Mouse (Mus musculus): ENCODE data around the gene 4930452B06Rik. TPM values are rescaled to one million over a fixed set of nuclear protein-coding genes. Genes with fewer than 3 reads are reported as not detected.

The 4930452B06Rik gene
- polyA plus RNA-seq, 1 experiment from 2014 or later, result 4.2 TPM

DNA sequence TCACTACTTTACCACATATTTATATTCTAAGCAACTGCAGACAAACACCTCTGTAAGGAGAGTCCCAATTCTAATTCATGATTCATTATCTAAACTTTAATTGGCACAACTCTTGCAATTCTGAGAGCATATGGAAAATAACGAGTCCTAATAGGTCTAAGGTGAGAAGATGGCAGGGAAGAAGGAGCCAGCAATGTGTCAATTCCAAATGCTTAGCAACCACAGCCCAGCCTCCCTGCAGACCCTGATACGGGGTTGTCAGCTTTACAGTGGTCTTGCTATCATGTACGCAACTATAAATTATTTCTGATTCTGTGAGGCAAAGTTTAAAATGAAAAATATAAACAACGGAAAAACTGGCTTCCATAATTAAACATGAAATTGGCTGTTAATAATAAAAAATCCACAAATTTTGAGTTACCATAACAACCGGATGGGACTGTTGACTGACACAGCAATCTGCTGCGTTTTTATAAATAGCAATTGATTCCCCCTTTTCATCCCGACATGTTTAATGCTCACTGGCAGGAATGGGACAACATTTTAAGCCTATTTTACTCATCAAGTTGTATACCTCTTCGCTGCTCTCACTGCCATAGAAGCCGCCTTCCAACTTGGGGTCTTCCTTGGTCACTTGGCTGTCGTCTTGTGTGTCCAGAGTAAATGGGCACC, 155.6 kb downstream of the 4930452B06Rik start:
- ATAC-seq (ENCODE audit: low read depth), result no peak
- no peak overlapping the region for H3K27ac ChIP-seq (ENCODE audit: low read length)
- H3K36me3 ChIP-seq (ENCODE audit: control insufficient read depth, insufficient read depth), result no peaks in the 10 kb centered on the region
- H3K4me3 ChIP-seq (ENCODE audit: low read depth, low read length), result no peak overlapping the region
- no peak overlapping the region for H3K9ac ChIP-seq (ENCODE audit: low read depth, low read length)
- 73% methylated on average over 10 of the region's 10 CpGs for WGBS (ENCODE audit: insufficient replicate concordance)
- no peak overlapping the region for H3K4me2 ChIP-seq (ENCODE audit: low read depth, low read length)
- H3K9me3 ChIP-seq (replicated peaks; ENCODE audit: control insufficient read depth, low read length), result no peaks in the 10 kb centered on the region
- H3K4me1 ChIP-seq (ENCODE audit: control insufficient read depth, low read depth, low read length), result no peaks in the 10 kb centered on the region
- no peaks in the 10 kb centered on the region for H3K27me3 ChIP-seq (ENCODE audit: control insufficient read depth, insufficient read depth, low read depth, low read length)

DNA sequence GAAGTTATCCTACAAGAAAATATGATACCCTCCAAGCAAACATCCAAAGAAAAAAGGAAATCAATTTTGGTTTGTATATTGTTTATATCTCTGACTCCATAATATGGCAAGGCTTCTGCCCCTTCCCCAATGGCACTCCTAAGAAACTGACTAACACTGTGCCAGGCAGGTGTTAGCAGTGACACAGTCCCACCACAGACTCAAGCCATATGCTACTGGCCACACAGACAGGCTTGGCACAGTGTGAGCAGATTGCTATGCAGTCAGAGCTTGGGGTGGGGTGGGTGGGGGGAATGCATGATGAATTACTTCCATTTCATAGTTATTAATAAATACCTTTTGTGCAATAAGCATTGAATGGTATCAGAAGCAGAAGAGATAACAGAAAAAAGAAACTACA, 157.4 kb downstream of the 4930452B06Rik start:
- H3K36me3 ChIP-seq (ENCODE audit: control insufficient read depth, insufficient read depth), result no peaks in the 10 kb centered on the region
- H3K9ac ChIP-seq (ENCODE audit: low read depth, low read length), result no peak overlapping the region
- no peak for ATAC-seq (ENCODE audit: low read depth)
- no peak overlapping the region for H3K27ac ChIP-seq (ENCODE audit: low read length)
- no peak overlapping the region for H3K4me2 ChIP-seq (ENCODE audit: low read depth, low read length)
- no peaks in the 10 kb centered on the region for H3K27me3 ChIP-seq (ENCODE audit: control insufficient read depth, insufficient read depth, low read depth, low read length)
- no peaks in the 10 kb centered on the region for H3K4me1 ChIP-seq (ENCODE audit: control insufficient read depth, low read depth, low read length)
- no peak overlapping the region for H3K4me3 ChIP-seq (ENCODE audit: low read depth, low read length)
- H3K9me3 ChIP-seq (replicated peaks; ENCODE audit: control insufficient read depth, low read length), result no peaks in the 10 kb centered on the region

DNA sequence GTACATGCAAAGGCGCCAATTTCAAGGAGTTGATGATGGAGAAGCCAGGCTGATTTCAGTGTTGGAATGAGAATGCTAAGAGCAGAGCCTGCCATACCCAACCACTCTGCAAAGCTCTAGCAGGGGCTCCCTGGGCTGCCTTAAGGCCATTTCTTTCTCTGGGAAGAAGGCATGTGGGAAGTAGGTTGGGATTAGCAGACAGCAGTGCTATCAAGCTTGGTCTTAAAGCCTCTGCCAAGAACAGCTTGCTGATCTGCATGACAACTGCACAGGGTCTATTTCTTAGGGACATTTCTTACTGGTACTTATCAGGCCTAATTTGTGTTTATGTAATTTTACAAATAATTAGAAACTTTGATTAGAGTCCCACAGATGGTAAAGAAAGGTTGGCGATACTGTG, 161.8 kb downstream of the 4930452B06Rik start:
- 65% methylated on average over 2 of the region's 2 CpGs for WGBS (ENCODE audit: insufficient replicate concordance)
- Histone ChIP-seq H3K27me3 (ENCODE audit: control insufficient read depth, insufficient read depth, low read depth, low read length) (no peaks in the 10 kb centered on the region), H3K36me3 (ENCODE audit: control insufficient read depth, insufficient read depth) (no peaks in the 10 kb centered on the region), H3K27ac (ENCODE audit: low read length) (no peak overlapping the region), H3K4me1 (ENCODE audit: control insufficient read depth, low read depth, low read length) (no peaks in the 10 kb centered on the region), H3K4me3 (ENCODE audit: low read depth, low read length) (no peak overlapping the region), H3K4me2 (ENCODE audit: low read depth, low read length) (no peak overlapping the region), H3K9me3 (replicated peaks; ENCODE audit: control insufficient read depth, low read length) (no peaks in the 10 kb centered on the region), H3K9ac (ENCODE audit: low read depth, low read length) (no peak overlapping the region)
- no peak for ATAC-seq (ENCODE audit: low read depth)

DNA sequence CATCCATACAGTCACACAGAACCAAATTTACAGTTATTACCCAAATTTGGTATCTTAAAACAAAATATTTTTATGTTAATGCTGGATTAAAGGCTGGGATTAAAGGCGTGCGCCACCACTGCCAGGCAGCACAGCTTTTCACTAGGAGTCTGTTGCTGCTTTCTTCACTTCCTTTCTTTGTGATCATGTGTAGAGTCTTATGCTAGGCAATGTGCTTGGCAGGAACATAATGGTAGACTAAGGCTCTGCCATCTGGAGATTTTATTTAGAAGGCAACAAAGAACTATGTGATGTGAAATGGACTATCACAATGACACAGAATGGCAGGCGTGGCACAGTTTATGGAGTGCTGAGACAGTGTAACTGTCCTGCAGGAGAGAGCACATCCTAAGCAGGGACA, 162.7 kb downstream of the 4930452B06Rik start:
- WGBS (ENCODE audit: insufficient replicate concordance), result 74% methylated on average over 3 of the region's 3 CpGs
- Histone ChIP-seq H3K27ac (ENCODE audit: low read length) (no peak overlapping the region), H3K36me3 (ENCODE audit: control insufficient read depth, insufficient read depth) (no peaks in the 10 kb centered on the region), H3K4me3 (ENCODE audit: low read depth, low read length) (no peak overlapping the region), H3K27me3 (ENCODE audit: control insufficient read depth, insufficient read depth, low read depth, low read length) (no peaks in the 10 kb centered on the region), H3K4me1 (ENCODE audit: control insufficient read depth, low read depth, low read length) (no peaks in the 10 kb centered on the region), H3K4me2 (ENCODE audit: low read depth, low read length) (no peak overlapping the region), H3K9me3 (replicated peaks; ENCODE audit: control insufficient read depth, low read length) (no peaks in the 10 kb centered on the region), H3K9ac (ENCODE audit: low read depth, low read length) (no peak overlapping the region)
- no peak for ATAC-seq (ENCODE audit: low read depth)

DNA sequence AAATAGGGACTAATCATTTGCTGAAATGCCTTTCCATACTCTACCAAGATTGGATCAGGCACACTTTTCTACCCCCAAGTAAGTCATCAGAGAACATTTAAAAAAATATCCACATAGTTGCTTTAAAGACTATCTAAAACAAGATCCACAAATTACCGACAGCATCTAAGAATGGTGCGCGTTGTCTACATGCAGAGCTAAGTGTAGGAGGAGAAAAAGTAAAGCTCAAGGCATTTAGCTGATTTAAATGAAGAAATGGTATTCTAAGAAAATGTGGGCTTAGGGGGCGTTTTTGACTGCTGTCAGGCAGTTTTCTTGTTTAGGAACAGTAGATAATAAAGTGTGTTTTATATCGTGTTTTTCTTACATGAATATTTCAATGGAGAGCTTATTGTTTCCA, 163.5 kb downstream of the 4930452B06Rik start:
- H3K27ac ChIP-seq (ENCODE audit: low read length), result no peak overlapping the region
- no peak for ATAC-seq (ENCODE audit: low read depth)
- no peaks in the 10 kb centered on the region for H3K4me1 ChIP-seq (ENCODE audit: control insufficient read depth, low read depth, low read length)
- H3K9me3 ChIP-seq (replicated peaks; ENCODE audit: control insufficient read depth, low read length), result no peaks in the 10 kb centered on the region
- H3K36me3 ChIP-seq (ENCODE audit: control insufficient read depth, insufficient read depth), result no peaks in the 10 kb centered on the region
- WGBS (ENCODE audit: insufficient replicate concordance), result 68% methylated on average over 5 of the region's 5 CpGs
- no peak overlapping the region for H3K4me2 ChIP-seq (ENCODE audit: low read depth, low read length)
- H3K9ac ChIP-seq (ENCODE audit: low read depth, low read length), result no peak overlapping the region
- H3K27me3 ChIP-seq (ENCODE audit: control insufficient read depth, insufficient read depth, low read depth, low read length), result no peaks in the 10 kb centered on the region
- H3K4me3 ChIP-seq (ENCODE audit: low read depth, low read length), result no peak overlapping the region

DNA sequence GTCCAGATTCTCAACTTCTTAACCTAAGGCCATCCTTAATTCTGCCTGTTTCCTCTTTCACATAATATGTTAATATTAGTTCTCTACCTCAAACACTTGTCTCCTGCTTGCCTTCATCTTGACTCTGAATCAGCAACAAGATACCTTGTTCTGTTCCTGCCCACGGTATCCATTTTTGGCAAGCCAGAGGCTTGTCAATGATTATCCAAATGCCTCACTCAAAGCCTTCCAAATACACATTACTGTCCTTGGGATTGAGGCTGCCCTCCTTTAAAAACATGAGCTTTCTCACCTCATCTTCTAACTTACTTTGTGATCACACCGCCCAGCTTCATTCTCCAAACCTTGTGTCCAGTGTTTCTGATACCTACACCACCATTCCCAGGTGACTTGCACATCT, 170.3 kb downstream of the 4930452B06Rik start:
- no peak overlapping the region for H3K9ac ChIP-seq (ENCODE audit: low read depth, low read length)
- H3K36me3 ChIP-seq (ENCODE audit: control insufficient read depth, insufficient read depth), result no peaks in the 10 kb centered on the region
- H3K4me1 ChIP-seq (ENCODE audit: control insufficient read depth, low read depth, low read length), result no peaks in the 10 kb centered on the region
- no peaks in the 10 kb centered on the region for H3K9me3 ChIP-seq (replicated peaks; ENCODE audit: control insufficient read depth, low read length)
- H3K27me3 ChIP-seq (ENCODE audit: control insufficient read depth, insufficient read depth, low read depth, low read length), result no peaks in the 10 kb centered on the region
- ATAC-seq (ENCODE audit: low read depth), result no peak
- H3K4me3 ChIP-seq (ENCODE audit: low read depth, low read length), result no peak overlapping the region
- no peak overlapping the region for H3K27ac ChIP-seq (ENCODE audit: low read length)
- 65% methylated on average over 2 of the region's 2 CpGs for WGBS (ENCODE audit: insufficient replicate concordance)
- no peak overlapping the region for H3K4me2 ChIP-seq (ENCODE audit: low read depth, low read length)

DNA sequence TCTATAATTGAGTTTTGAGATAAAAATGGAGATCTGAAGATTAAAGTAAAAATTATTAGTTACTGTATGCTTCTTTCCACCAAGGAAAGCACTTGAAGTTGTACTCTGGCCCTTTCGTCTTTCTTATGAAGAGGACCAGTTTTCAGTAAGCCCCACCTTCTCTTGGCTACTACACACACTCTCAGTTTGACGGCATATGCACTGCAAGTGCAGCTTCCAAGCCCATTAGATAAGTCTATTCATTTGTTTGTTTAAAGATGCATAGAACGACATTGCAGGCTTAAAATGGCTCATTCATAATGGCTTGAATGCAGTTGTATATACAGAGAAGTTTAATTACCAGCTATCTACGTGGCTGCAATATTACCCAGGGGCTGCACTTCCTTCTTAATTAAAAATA, 171.1 kb downstream of the 4930452B06Rik start:
- Histone ChIP-seq H3K36me3 (ENCODE audit: control insufficient read depth, insufficient read depth) (no peaks in the 10 kb centered on the region), H3K4me1 (ENCODE audit: control insufficient read depth, low read depth, low read length) (no peaks in the 10 kb centered on the region), H3K27ac (ENCODE audit: low read length) (no peak overlapping the region), H3K9me3 (replicated peaks; ENCODE audit: control insufficient read depth, low read length) (no peaks in the 10 kb centered on the region), H3K4me3 (ENCODE audit: low read depth, low read length) (no peak overlapping the region), H3K27me3 (ENCODE audit: control insufficient read depth, insufficient read depth, low read depth, low read length) (no peaks in the 10 kb centered on the region), H3K4me2 (ENCODE audit: low read depth, low read length) (no peak overlapping the region), H3K9ac (ENCODE audit: low read depth, low read length) (no peak overlapping the region)
- WGBS (ENCODE audit: insufficient replicate concordance), result 54% methylated on average over 4 of the region's 4 CpGs
- ATAC-seq (ENCODE audit: low read depth), result no peak

DNA sequence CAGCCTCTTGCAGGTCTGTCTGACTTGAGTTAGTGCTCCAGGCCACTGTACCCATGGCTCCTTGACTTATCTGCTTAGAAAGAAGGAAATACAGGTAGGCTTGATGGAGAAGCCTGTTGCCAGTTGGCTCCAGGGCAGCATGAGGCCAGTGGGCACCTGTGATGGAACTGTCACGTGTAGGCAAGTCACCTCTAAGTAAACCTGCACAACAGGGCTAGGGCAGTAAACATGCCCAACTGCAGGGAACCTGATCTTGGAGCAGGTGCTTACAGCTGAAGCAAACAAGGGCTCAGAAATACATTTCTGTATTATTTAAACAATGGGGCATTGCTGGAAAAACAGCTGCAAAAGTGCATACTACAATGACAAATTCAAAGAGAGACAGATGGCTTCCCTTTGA, 171.8 kb downstream of the 4930452B06Rik start:
- no peak overlapping the region for H3K4me3 ChIP-seq (ENCODE audit: low read depth, low read length)
- no peak overlapping the region for H3K27ac ChIP-seq (ENCODE audit: low read length)
- 40% methylated on average over 1 of the region's 1 CpGs for WGBS (ENCODE audit: insufficient replicate concordance)
- H3K4me1 ChIP-seq (ENCODE audit: control insufficient read depth, low read depth, low read length), result no peaks in the 10 kb centered on the region
- H3K27me3 ChIP-seq (ENCODE audit: control insufficient read depth, insufficient read depth, low read depth, low read length), result no peaks in the 10 kb centered on the region
- H3K36me3 ChIP-seq (ENCODE audit: control insufficient read depth, insufficient read depth), result no peaks in the 10 kb centered on the region
- H3K9me3 ChIP-seq (replicated peaks; ENCODE audit: control insufficient read depth, low read length), result no peaks in the 10 kb centered on the region
- ATAC-seq (ENCODE audit: low read depth), result no peak
- no peak overlapping the region for H3K4me2 ChIP-seq (ENCODE audit: low read depth, low read length)
- H3K9ac ChIP-seq (ENCODE audit: low read depth, low read length), result no peak overlapping the region

DNA sequence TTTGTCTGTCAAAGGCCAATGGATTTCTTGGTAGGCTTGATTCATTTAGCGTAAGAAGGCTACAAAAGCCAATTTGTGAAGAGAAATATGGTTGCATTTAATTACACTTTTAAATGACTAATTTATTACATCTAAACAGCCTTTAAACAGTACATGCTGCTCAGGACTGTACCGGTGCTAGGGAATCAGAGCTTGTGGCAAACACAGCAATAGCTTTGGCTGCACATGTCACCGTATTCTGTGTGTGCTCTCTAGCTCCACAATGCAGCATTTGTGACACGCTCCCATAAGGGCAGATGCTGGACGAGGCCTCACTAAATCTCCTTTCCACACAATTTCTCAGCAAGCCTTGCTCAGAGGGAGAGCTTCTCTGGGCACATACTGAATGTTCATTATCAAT, 187.9 kb downstream of the 4930452B06Rik start:
- Histone ChIP-seq H3K4me3 (ENCODE audit: low read depth, low read length) (no peak overlapping the region), H3K27ac (ENCODE audit: low read length) (no peak overlapping the region), H3K27me3 (ENCODE audit: control insufficient read depth, insufficient read depth, low read depth, low read length) (no peaks in the 10 kb centered on the region), H3K9me3 (replicated peaks; ENCODE audit: control insufficient read depth, low read length) (no peaks in the 10 kb centered on the region), H3K4me2 (ENCODE audit: low read depth, low read length) (no peak overlapping the region), H3K4me1 (ENCODE audit: control insufficient read depth, low read depth, low read length) (no peaks in the 10 kb centered on the region), H3K9ac (ENCODE audit: low read depth, low read length) (no peak overlapping the region), H3K36me3 (ENCODE audit: control insufficient read depth, insufficient read depth) (no peaks in the 10 kb centered on the region)
- 74% methylated on average over 5 of the region's 5 CpGs for WGBS (ENCODE audit: insufficient replicate concordance)
- no peak for ATAC-seq (ENCODE audit: low read depth)

Data from liver, embryonic 16.5 days (tissue).